Mouse (Mus musculus): ENCODE measurements around the gene Pilrb1.
"Not testable (repeated sequence)": the region's sequence is repeated elsewhere in the genome, so short reads cannot be mapped to it uniquely, and the experiment has no call there.

DNA sequence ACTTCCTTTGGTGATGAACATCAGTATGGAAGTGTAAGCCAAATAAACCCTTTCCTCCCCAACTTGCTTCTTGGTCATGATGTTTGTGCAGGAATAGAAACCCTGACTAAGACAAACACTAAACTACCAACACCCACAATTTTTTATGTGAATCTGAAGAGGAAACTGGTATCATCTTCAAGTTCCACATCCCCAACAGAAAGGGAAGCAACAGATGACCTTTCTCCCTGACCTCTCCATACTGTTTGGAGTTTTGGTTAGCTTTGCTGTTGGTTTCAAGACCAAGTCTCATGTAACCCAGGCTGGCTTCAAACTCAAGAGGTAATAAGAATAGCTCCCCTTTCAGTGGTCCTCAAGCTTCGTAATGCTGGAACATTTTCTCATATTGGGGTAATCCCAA lies 7.6 kb downstream of the Pilrb1 start:
- not testable (repeated sequence) for TF ChIP-seq EP300 (optimal IDR thresholded peaks at IDR 0.05); CTCF (IDR thresholded peaks at IDR 0.05; ENCODE audit: low read depth)
